Mouse (Mus musculus): ENCODE measurements around the gene Taf4. TPM values are rescaled to one million over a fixed set of nuclear protein-coding genes. Genes with fewer than 3 reads are reported as not detected.

The Taf4 gene
- 19.5 and 49.6 TPM in 2 replicates for polyA plus RNA-seq (2012; rRNA removed)

DNA sequence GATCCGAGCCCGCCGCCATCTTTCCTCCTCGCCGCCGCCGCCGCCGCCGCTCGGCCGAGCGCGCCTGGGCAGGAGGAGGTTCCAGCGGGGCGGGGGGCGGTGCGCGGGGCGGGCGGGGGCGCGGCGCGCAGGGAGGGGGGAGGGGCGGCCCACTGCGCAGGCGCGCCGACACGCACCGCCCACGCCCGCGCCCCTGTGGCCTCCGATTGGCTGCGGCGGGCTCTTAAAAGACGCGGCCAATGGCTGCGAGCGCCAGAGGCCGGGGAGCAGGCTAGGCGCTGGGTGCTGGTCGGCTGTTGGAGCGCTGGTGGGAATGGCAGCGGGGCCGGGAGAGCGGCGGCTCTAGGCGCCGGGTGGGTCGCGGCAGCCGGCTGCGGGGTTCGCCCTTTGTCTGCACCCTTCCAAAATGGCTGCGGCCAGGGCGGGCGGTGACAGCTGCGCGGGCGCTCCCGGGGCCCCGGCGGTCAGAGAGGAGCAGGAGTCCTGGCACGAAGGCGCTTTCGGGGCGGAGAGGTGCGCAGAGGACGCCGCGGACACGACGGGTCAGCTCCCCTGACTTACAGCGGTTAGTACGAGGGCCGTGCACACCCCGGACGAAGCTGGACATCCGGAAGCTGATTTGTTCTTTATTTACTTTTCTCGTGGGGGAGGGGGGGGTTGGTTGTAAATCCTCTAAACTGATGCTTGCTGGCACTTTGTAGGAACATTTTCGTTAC lies at the start of gene Taf4:
Gene Taf4 (minus strand): TSS at position 19 of the 716 bp plus-strand sequence.

DNA sequence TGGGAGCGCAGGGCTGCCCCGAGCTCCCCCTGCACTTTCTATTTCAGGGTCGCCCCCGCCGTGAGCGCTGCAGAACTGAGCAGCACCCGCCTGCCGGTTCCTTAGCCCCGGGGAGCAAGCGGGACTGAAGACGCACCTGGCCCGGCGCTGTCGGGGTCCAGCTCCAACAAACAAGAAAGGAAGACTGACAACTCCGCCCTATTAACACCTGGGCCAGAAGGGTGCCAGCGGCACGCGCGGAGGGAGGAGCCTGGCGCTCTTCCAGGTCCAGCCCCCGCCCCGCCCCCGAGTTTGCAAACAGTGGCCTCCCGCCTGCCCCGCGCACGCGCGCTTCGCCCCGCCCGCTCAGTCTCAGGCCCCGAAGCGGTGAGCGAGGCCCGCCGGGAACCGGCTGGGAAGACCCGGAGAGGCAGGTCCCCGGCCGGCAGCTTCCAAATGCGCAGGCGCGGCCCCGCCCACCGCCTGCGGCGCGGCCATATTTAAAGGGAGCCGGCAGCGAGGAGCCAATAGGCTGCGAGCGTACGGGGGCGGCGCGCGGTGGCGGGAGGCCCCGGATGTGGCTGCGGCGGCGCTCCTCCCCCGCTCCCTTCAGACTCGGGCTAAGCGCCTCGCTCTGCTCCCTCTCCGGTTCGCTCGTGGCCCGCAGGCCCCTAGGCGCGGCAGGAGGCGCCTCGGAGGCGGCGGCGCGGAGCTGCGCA lies 48.1 kb upstream of the Taf4 start, which contains the start of gene Lsm14b:
Gene Lsm14b (plus strand): TSS at position 587 of the 698 bp plus-strand sequence.

Other genes starting within 250 kb of the Taf4 start
- 139 and 142 TPM in 2 replicates for gene Lsm14b, start 48.3 kb upstream of the Taf4 start, polyA plus RNA-seq (2012; rRNA removed)
- 428 and 481 TPM in 2 replicates for gene Psma7, start 65.8 kb upstream of the Taf4 start, polyA plus RNA-seq (2012; rRNA removed)
- 11.0 and 19.2 TPM in 2 replicates for gene Ss18l1, start 65.9 kb upstream of the Taf4 start, polyA plus RNA-seq (2012; rRNA removed)
- gene Mtg2, start 93.9 kb upstream of the Taf4 start, polyA plus RNA-seq (2012; rRNA removed), result 30.3 and 44.3 TPM in 2 replicates
- 6.2 TPM in 2 replicates for gene Hrh3, start 127.8 kb upstream of the Taf4 start, polyA plus RNA-seq (2012; rRNA removed)
- gene Osbpl2, start 142.7 kb upstream of the Taf4 start, polyA plus RNA-seq (2012; rRNA removed), result 23.3 and 24.7 TPM in 2 replicates
- 91.3 and 116 TPM in 2 replicates for gene Adrm1, start 194.8 kb upstream of the Taf4 start, polyA plus RNA-seq (2012; rRNA removed)
- 5.6 and 16.0 TPM in 2 replicates for gene Lama5, start 249.2 kb upstream of the Taf4 start, polyA plus RNA-seq (2012; rRNA removed)